Mouse (Mus musculus): ENCODE results near the gene Mosmo. TPM values are rescaled to one million over a fixed set of nuclear protein-coding genes. Genes with fewer than 3 reads are reported as not detected.

The Mosmo gene
- 11.1 and 13.5 TPM in 2 replicates for polyA plus RNA-seq (2015; fragmentation: Nextera tagmentation; extraction: Ambion mirVana)

DNA sequence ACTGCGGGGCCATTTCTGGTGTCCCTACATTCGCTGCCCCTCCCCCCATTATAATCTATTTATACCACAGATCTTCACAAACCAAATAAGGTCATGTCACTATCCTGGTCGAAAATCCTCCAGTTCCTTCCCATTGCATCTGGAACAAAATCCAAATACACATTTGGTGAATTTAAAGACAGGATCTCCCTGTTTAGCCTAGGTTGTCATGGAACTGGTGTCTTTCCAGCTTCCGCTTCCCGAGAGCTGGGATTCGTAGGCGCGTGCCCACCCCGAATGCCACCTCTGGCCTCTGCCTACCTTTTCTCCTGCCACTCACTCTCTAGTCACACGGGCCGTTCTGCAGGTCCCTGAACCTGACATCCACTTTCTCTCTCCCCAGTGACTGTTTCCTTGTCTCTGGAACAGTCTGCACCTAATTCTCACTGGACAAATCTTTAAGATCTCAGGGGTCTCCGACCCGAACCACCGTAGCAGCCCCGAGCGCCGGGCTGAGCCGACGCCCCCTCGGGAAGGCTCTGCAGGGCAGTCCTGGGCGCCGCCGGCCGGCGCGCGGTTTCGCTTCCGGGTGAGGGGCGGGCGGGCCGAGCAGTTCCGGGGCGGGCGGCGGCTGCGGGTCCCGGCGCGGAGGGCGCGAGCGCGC is at the start of gene Mosmo:
Gene Mosmo (plus strand): TSS at position 618 of the 643 bp plus-strand sequence.
- WGBS = 1% methylated on average over 28 of the region's 44 CpGs
- Histone ChIP-seq H3K36me3 (no peaks in the 10 kb centered on the region), H3K4me3 (replicated peaks) (peak within 1 kb of the TSS; percentile 90), H3K9ac (peak within 1 kb of the TSS; percentile 74), H3K4me2 (peak within 1 kb of the TSS; percentile 75), H3K4me1 (peaks cover 14% of the 10 kb centered on the region), H3K27ac (peak within 1 kb of the TSS; percentile 40), H3K9me3 (no peaks in the 10 kb centered on the region), H3K27me3 (replicated peaks) (no peaks in the 10 kb centered on the region)
- peak; percentile 95 for ATAC-seq (ENCODE audit: insufficient read depth, low FRiP score, low read depth)

DNA sequence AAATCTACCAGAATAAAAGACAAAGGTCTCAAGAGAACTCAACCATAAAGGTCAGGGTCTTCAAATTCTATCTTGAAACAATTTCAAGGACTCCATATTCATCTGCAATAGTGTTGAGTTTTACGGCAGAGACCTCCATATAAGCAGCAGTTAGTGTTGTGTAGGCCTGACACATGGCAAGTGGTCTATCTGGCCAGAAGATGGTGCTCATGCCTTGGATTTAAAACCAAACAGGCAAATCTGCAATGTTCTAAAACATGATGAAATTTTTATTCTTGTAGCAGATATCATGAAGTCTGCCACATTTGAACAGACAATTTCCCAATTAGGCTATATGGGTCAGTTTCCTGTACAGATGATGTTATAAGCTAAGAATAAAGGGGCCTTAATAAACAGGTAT is 44.9 kb upstream of the Mosmo start:
- peaks cover under 1% of the 10 kb centered on the region; the same call in 1 of the 2 replicates for H3K36me3 ChIP-seq
- H3K4me3 ChIP-seq (replicated peaks) = no peak overlapping the region
- no peaks in the 10 kb centered on the region for H3K27me3 ChIP-seq (replicated peaks)
- H3K4me1 ChIP-seq = peaks cover 8% of the 10 kb centered on the region; the same call in 1 of the 2 replicates
- WGBS = 62% methylated on average over 1 of the region's 1 CpGs
- no peak for ATAC-seq (ENCODE audit: insufficient read depth, low FRiP score, low read depth)
- H3K4me2 ChIP-seq = no peak overlapping the region
- H3K9me3 ChIP-seq = no peaks in the 10 kb centered on the region
- H3K9ac ChIP-seq = no peak overlapping the region
- H3K27ac ChIP-seq = no peak overlapping the region

- peak overlapping the region; percentile 86; the same call in 1 of the 2 replicates for H3K27ac ChIP-seq
- H3K9me3 ChIP-seq = no peaks in the 10 kb centered on the region
- peak overlapping the region; percentile 87; the same call in 1 of the 2 replicates for H3K9ac ChIP-seq
- WGBS = 6% methylated on average over 9 of the region's 9 CpGs
- peak overlapping the region; percentile 94 for H3K4me3 ChIP-seq (replicated peaks)
- ATAC-seq (ENCODE audit: insufficient read depth, low FRiP score, low read depth) = peak; percentile 26; the same call in 1 of the 2 replicates
- peak overlapping the region; percentile 69 for H3K4me2 ChIP-seq
- peaks cover 10% of the 10 kb centered on the region; the same call in 1 of the 2 replicates for H3K36me3 ChIP-seq
- H3K4me1 ChIP-seq = peaks cover 8% of the 10 kb centered on the region; the same call in 1 of the 2 replicates
- H3K27me3 ChIP-seq (replicated peaks) = no peaks in the 10 kb centered on the region
Observed at GRCm38 (mm10) chr7:120634301-120634700, 43.1 kb upstream of the Mosmo start.

DNA sequence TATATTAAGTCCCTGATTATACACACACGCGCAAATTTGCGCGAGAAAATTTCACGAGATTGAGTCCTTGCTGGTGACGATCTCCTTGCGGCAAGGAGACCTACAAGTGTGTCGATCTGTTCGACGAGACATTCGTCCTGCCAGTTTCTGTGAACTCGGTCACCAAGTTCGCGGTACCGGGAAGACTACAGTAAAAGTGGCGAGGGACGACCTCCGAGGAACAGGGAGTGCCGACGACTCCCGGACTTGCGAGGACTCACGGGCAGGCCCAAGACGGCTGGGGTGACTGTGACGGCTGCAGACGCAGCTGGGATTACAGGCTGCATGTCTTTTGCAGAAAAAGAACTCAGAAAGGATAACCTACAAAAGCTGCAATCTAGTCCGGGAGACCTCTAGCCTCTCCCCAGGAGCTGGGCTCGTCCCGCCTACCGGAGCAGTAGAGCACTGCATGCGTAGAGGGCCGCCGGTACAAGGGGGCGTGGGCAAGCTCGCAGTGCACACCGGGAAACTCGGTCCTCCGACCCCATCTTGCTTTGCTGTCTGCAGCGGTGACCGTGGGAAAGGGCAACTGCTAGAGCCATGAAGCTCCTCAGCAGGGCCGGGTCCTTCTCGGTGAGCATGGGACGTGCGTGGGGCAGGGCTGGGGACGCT is 42.6 kb upstream of the Mosmo start, which contains the start of gene Uqcrc2:
Gene Uqcrc2 (plus strand): TSS at position 466 of the 651 bp plus-strand sequence.
- H3K27me3 ChIP-seq (replicated peaks) = no peaks in the 10 kb centered on the region
- peak within 1 kb of the TSS; percentile 69 for H3K4me2 ChIP-seq
- under 1% methylated on average over 45 of the region's 45 CpGs for WGBS
- H3K36me3 ChIP-seq = peaks cover 15% of the 10 kb centered on the region; the same call in 1 of the 2 replicates
- peak within 1 kb of the TSS; percentile 87 for H3K9ac ChIP-seq
- peak within 1 kb of the TSS; percentile 86 for H3K27ac ChIP-seq
- no peaks in the 10 kb centered on the region for H3K9me3 ChIP-seq
- ATAC-seq (ENCODE audit: insufficient read depth, low FRiP score, low read depth) = peak; percentile 99
- peak within 1 kb of the TSS; percentile 94 for H3K4me3 ChIP-seq (replicated peaks)
- peaks cover 8% of the 10 kb centered on the region; the same call in 1 of the 2 replicates for H3K4me1 ChIP-seq

GRCm38 (mm10) chr7:120635362-120635781 is 42.0 kb upstream of the Mosmo start:
- no peak; the same call in 1 of the 2 replicates for ATAC-seq (ENCODE audit: insufficient read depth, low FRiP score, low read depth)
- H3K27ac ChIP-seq = peak overlapping the region; percentile 86
- under 1% methylated on average over 32 of the region's 32 CpGs for WGBS

GRCm38 (mm10) chr7:120635821-120636220 is 41.6 kb upstream of the Mosmo start:
- under 1% methylated on average over 11 of the region's 11 CpGs for WGBS
- Histone ChIP-seq H3K27me3 (replicated peaks) (no peaks in the 10 kb centered on the region), H3K4me1 (peaks cover 8% of the 10 kb centered on the region; the same call in 1 of the 2 replicates), H3K4me3 (replicated peaks) (peak overlapping the region; percentile 94), H3K36me3 (peaks cover 21% of the 10 kb centered on the region), H3K9me3 (no peaks in the 10 kb centered on the region), H3K9ac (peak overlapping the region; percentile 87), H3K27ac (peak overlapping the region; percentile 86; the same call in 1 of the 2 replicates), H3K4me2 (peak overlapping the region; percentile 61)
- ATAC-seq (ENCODE audit: insufficient read depth, low FRiP score, low read depth) = no peak

More at GRCm38 (mm10) chr7:120635362-120635781, 42.0 kb upstream of the Mosmo start:
- Histone ChIP-seq H3K27me3 (replicated peaks) (no peaks in the 10 kb centered on the region), H3K4me2 (peak overlapping the region; percentile 61), H3K4me3 (replicated peaks) (peak overlapping the region; percentile 94), H3K4me1 (peaks cover 8% of the 10 kb centered on the region; the same call in 1 of the 2 replicates), H3K36me3 (peaks cover 19% of the 10 kb centered on the region), H3K9me3 (no peaks in the 10 kb centered on the region), H3K9ac (peak overlapping the region; percentile 87)

GRCm38 (mm10) chr7:120643217-120643616 is 34.2 kb upstream of the Mosmo start:
- WGBS = 53% methylated on average over 4 of the region's 4 CpGs
- Histone ChIP-seq H3K4me2 (no peak overlapping the region), H3K36me3 (peaks cover 47% of the 10 kb centered on the region), H3K4me3 (replicated peaks) (no peak overlapping the region), H3K4me1 (no peaks in the 10 kb centered on the region), H3K27me3 (replicated peaks) (no peaks in the 10 kb centered on the region), H3K9me3 (no peaks in the 10 kb centered on the region), H3K27ac (no peak overlapping the region), H3K9ac (no peak overlapping the region)
- ATAC-seq (ENCODE audit: insufficient read depth, low FRiP score, low read depth) = no peak

GRCm38 (mm10) chr7:120647849-120648248 is 29.6 kb upstream of the Mosmo start:
- H3K27me3 ChIP-seq (replicated peaks) = no peaks in the 10 kb centered on the region
- H3K9ac ChIP-seq = no peak overlapping the region
- H3K4me2 ChIP-seq = no peak overlapping the region
- peaks cover 38% of the 10 kb centered on the region for H3K36me3 ChIP-seq
- H3K27ac ChIP-seq = no peak overlapping the region
- ATAC-seq (ENCODE audit: insufficient read depth, low FRiP score, low read depth) = no peak
- H3K9me3 ChIP-seq = no peaks in the 10 kb centered on the region
- no peaks in the 10 kb centered on the region for H3K4me1 ChIP-seq
- 84% methylated on average over 2 of the region's 2 CpGs for whole genome bisulfite sequencing
- no peak overlapping the region for H3K4me3 ChIP-seq (replicated peaks)

DNA sequence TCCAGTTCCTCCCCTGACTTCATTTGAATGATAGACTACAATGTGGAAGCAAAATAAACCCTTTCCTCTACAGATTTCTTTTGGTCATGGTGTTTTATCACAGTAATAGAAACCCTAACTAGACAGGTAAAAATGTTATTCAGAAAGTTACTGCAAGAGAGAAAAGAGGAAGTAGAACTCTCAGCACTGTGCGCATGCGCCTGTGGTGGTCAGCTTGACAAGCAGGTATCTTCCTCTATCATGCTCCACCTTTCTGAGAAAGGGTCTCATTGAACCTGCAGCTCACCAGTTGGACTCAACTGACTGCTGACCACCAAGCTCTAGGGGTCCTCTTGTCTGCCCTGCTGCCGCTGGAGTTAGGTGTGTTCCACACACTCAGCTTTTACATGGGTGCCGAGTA is 15.3 kb upstream of the Mosmo start:
- no peak overlapping the region for H3K4me3 ChIP-seq (replicated peaks)
- no peaks in the 10 kb centered on the region for H3K9me3 ChIP-seq
- no peaks in the 10 kb centered on the region for H3K4me1 ChIP-seq
- no peak for ATAC-seq (ENCODE audit: insufficient read depth, low FRiP score, low read depth)
- H3K27ac ChIP-seq = no peak overlapping the region
- WGBS = 91% methylated on average over 4 of the region's 4 CpGs
- H3K36me3 ChIP-seq = peaks cover 17% of the 10 kb centered on the region
- H3K9ac ChIP-seq = no peak overlapping the region
- H3K27me3 ChIP-seq (replicated peaks) = no peaks in the 10 kb centered on the region
- H3K4me2 ChIP-seq = no peak overlapping the region

- peaks cover 5% of the 10 kb centered on the region; the same call in 1 of the 2 replicates for H3K4me1 ChIP-seq
- WGBS = 21% methylated on average over 14 of the region's 14 CpGs
- H3K36me3 ChIP-seq = no peaks in the 10 kb centered on the region
- no peaks in the 10 kb centered on the region for H3K9me3 ChIP-seq
- no peak for ATAC-seq (ENCODE audit: insufficient read depth, low FRiP score, low read depth)
- no peak within 1 kb of the TSS for H3K4me3 ChIP-seq (replicated peaks)
- H3K9ac ChIP-seq = no peak within 1 kb of the TSS
- no peak within 1 kb of the TSS; the same call in 1 of the 2 replicates for H3K4me2 ChIP-seq
- no peak within 1 kb of the TSS for H3K27ac ChIP-seq
- H3K27me3 ChIP-seq (replicated peaks) = no peaks in the 10 kb centered on the region
Observed at GRCm38 (mm10) chr7:120670153-120670875, 7.1 kb upstream of the Mosmo start, which contains the start of gene Pdzd9. Gene Pdzd9, minus strand, starts transcription at chr7:120670343.

GRCm38 (mm10) chr7:120671271-120671670 is 6.1 kb upstream of the Mosmo start:
- whole genome bisulfite sequencing = 65% methylated on average over 2 of the region's 2 CpGs
- Histone ChIP-seq H3K9me3 (no peaks in the 10 kb centered on the region), H3K4me2 (no peak overlapping the region), H3K27ac (no peak overlapping the region), H3K27me3 (replicated peaks) (no peaks in the 10 kb centered on the region), H3K9ac (no peak overlapping the region), H3K4me1 (peaks cover 5% of the 10 kb centered on the region; the same call in 1 of the 2 replicates), H3K4me3 (replicated peaks) (no peak overlapping the region), H3K36me3 (no peaks in the 10 kb centered on the region)
- ATAC-seq (ENCODE audit: insufficient read depth, low FRiP score, low read depth) = no peak

All from stomach, embryonic 15.5 days (tissue).